Mouse (Mus musculus): ENCODE results near the gene Auts2.

Auts2 gene

DNA sequence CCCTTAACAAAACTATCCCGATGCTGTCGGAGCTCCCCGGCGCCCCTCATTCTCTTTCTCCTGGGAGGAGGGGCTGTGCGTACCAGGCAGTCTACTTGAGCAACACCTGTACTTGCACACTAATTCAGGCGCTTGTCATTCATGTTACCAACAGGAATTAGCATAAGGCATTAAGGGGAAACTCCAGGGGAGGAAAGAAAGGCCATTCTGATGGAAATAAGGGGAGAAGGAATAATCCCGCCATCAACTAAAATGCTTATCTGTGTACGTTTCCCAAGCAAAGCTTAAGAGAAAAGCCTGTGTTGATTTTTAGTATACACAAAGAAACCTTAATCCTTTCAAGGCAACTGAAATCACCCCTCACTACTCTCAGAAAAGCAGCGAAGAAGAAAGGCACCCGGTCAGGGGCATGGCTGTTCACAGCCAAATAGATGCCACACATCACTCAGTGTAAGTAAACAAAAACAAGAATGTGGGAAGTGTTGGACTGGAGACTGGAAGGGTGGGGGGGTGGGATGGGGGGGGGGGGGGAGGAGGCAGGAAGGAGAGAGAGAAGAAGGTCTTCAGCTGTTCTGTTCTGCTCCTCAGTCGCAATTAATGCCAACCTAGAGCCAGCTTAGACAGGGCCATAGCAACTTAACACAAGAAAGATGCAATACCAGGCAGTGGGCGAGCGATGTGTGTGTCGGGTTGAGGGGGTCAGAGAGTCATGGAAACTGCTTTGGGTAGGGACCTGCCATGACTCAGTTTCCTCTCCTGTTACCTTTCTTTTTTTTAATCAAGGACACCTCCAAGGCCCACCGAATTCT, 1011.2 kb downstream of the Auts2 start:
- DNase-seq (ENCODE audit: low read depth, low spot score): no peak

DNA sequence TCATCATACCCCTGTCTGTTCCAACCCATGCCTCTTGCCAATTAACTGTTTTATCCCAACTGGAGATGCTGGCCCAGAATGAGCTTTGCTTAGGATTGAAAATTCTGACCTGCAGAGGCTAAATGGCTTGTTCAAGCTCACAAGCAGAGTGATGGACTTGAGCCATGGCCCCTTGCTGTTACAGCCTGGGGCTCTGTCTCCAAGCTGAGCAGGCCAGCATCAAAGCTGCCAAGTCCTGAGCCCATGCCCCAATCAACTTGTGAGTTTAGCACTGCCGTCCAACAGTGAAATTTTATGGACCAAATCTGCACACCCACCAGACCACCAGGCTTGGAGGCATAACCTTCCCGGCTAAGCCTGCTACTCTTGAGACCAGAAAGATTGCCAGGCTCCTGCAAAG, 1012.3 kb downstream of the Auts2 start:
- DNase-seq (ENCODE audit: low read depth, low spot score): no peak

DNA sequence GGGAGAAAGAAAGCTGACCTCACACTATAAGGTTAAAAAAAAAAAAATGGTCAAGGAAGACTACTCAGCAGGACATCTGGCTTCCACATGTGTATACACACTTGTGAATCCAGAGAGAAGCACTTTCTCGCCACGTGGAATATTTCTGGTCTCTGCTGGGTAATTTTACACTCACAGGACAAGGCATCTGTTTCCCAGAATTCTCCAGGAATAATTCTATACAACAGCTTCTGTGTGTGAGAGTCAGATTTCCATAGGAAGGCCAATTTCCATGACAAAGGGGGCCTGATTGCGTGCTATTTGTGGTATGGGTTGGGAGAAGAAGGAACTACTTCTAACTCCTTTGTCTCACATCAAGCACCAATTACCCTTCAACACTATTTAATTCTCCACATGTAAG, 1016.5 kb downstream of the Auts2 start:
- no peak for DNase-seq (ENCODE audit: low read depth, low spot score)

DNA sequence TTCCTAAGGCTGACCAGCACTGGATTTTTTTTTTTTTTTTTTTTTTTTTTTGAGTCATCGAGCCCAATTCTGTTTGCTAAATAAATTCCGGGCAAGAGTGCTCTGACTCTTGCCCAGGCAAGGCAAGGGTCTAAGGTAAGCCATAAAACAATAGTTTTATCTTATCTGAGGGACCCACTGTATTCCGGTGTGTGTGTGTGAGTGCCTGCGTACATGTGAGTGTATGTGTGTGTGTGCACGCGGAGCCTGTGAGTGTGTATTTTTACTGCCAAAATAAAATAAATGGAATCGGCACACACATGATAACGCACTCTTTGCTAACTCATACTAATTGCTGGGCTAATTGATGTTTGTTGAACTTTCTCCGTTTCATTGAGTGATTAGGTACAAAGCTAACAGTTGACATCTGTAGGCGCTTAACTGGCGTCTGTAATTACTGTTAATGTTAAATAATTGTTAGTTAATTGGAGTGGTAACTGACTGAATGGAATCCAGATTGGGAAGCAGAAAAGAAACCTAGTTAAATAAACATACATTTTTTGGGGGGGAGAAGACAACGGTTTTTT, 1018.2 kb downstream of the Auts2 start:
- no peak for DNase-seq (ENCODE audit: low read depth, low spot score)

DNA sequence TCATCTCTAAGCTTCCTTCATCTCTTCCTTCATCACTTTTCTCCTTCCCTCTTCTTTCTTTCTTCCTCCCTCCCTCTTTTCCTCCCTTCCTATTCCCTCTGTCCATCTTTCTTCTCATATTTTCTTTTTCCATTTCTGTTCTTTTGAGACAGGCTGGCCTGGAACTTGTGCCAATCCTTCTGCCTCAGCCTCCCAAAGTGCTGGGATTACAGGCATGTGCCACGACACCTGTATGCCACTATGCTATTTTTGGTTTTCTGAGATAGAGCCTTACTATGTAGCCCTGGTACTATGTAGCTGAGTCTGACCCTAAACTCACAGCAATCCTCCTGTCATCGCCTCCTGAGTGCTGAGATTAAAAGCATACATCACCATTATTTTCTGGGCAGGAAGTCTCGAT, 1023.6 kb downstream of the Auts2 start:
- no peak for DNase-seq (ENCODE audit: low read depth, low spot score)

DNA sequence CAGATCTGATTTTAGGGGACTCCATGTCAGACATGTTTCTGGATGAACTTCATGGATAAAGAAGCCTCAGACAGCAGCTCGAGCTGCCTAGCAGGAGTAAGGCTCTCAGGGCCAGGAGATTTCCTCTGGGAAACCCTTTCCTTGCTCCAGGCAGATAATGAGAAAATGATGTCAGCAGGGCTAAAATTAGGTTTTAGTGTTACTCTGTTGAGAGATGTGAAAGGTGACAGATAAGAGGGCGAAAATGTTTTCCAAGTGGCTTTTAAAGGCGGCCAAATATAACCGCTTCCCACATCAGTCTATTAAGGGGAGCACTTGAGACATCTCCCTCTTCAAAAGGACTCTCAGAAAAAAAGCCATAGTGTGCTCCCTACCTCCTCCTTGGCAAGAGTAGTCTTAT, 1025.5 kb downstream of the Auts2 start:
- DNase-seq (ENCODE audit: low read depth, low spot score): no peak

DNA sequence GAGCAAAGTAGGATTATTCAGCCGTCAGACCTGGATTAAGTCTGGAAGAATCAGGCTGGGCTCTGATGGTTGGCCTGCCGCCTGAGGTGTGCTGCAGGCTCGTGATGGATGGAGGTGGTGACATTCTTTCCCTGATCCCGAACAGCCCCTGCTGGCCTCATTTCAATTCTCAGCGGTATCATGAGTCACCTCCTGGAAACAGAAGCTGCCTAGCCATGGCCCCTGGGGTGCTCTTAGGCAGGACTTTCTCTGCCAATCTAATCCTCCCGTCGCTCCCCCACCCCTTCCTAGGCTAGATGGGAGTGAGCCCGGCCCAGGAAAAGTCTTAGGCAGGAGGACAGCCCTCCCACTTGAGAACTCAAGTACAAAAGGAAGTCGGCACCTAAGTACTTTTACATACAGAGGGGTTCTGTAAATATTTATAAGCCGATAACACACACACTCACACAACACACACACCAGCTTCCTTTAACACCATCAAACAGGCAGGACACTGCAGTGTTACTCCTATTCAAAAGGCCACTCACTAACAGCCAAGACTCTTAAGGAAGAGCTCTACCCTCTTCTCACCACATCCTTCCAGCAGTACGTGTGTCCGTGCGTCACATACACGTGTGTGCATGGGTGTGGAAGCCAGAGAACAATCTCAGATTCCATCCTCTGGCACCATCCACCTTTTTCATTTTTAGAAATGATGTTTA, 1027.3 kb downstream of the Auts2 start:
- no peak for DNase-seq (ENCODE audit: low read depth, low spot score)

DNA sequence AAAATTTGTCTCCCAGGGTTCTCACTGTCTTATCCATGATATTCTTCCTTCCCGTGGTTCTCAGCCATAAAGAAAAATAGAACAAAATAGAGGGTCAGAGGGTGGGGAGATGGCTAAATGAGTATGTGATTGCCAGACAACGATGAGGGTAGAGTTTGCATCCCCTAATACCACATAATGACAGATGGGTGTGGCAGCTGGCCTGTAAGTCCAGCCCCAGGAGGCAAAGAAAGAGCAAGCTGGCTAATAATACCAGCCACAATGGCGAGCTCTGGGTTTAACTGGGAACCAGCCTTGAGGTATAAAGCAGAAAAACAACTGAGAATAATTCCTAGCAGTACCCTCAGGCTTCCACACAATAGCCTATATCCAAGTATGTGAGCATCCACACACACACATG, 1029.4 kb downstream of the Auts2 start:
- DNase-seq (ENCODE audit: low read depth, low spot score): no peak

DNA sequence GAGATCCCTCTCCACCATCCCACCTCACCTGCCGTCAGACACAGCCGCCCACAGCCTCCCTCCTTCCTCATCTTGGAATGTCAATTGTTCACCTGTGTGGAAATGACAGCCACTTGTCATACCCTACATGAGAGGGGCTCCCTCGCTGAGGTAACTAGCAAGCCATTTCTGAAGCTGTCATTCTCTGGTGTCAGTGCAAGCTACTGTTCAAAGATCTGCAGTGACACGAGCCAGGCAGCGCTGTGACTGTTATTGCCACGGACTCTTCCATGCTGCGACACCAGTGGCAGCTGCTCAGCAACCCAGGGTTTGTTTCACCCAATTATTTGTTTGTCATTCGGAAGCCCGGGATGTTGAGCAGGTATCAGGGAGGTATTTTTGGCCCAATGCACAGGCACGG, 1030.5 kb downstream of the Auts2 start:
- DNase-seq (ENCODE audit: low read depth, low spot score): no peak

DNA sequence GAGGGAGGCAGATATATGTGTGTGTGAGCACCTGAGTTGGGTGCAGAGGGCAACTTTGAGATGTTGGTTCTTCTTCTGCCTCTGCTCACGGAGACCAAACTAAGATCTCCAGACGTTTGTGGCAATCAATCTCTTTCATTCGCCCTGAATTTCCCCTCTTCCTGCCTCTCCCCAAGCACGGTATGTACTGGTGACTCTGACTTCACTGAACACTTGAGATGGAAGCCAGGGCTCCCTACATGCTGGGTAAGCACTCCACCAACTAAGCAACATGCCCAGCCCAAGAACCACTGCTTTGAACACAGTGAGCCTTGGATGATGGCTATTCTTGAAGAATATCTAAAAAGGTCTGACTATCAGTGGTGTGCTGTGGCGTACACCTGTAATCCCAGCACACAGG, 1032.5 kb downstream of the Auts2 start:
- no peak for DNase-seq (ENCODE audit: low read depth, low spot score)

DNA sequence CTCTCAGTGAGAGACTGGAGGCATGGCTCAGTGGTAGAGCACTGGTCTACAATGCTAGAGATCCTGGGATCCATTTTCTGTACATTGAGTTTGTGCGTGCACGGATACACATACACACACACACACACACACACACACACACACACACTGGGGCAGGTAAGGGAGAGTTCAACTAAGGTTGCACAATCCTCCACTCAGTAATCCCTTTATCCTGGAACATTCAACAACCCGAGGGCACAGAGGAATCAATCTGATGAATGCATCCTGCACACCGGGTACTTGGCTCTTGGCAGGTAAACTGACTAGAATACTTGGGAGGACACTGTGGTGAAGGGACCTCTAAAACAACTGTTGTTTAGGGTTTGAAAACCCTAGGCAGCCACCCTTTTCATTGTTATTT, 1033.8 kb downstream of the Auts2 start:
- no peak for DNase-seq (ENCODE audit: low read depth, low spot score)

DNA sequence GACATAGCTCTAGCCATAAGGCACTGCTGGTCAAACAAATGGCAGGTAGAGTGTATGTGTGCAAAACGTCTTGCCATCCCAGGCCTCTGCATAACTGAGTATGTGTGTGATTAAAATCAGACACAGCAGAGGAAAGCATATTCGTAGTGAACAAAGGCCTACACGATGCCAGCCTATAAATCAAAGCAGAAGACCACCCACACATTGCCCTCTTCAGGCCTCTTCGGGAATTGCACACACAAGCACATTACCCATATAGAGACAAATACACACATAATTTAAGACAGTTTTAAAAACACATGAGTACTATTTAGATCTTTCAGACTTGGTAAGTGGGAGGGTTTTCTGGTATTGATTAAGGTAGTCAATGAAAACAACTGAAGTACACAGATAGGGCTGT, 1044.3 kb downstream of the Auts2 start:
- DNase-seq (ENCODE audit: low read depth, low spot score): no peak

DNA sequence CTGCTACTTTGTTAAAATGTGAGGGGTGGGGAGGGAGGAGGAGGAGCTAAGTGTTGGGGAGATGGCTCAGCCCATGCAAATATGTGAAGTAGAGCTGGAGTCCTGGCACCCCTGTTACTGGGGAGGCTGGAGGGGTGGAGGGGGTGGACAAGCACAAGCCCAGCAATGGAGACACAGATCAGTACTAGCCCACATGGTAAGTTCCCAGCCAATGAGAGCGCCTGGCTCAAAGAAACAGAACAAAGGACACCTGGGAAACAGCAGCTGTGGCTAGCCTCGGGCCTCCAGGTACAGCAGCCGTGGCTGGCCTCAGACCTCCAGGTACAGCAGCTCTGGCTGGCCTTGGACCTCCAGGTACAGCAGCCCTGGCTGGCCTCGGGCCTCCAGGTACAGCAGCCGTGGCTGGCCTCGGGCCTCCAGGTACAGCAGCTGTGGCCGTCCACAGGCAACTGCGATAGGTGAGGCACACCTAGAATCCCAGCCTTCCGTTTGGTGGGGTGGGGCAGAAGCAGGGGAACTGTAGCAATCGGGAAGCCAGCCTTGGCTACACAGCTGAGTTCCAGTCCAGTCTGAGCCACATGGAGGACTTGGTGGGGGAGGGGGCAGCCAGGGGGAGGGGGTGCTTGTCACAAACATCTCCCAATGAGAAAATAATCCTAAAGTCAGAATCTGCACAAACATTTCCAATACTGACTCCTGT, 1046.5 kb downstream of the Auts2 start:
- DNase-seq (ENCODE audit: low read depth, low spot score): no peak

DNA sequence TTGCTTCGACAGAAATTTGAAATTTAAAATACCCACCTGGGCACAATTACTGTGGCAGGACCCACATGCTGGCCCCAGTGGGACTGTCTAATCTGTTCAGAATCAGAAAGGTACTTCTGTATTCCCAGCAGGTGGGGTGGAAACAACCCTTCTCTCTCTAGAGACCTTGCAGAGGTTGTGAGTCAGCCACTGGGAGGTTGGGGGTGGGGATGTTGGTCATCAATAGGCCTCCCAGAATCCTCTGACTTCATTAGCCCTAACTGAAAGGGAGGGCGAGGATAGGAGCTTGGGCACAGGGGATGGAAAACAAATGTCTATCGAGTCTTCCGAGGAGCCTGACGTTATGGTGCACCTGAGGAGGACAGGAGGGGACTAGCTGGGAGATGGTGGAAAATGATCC, 1048.6 kb downstream of the Auts2 start:
- no peak for DNase-seq (ENCODE audit: low read depth, low spot score)

DNA sequence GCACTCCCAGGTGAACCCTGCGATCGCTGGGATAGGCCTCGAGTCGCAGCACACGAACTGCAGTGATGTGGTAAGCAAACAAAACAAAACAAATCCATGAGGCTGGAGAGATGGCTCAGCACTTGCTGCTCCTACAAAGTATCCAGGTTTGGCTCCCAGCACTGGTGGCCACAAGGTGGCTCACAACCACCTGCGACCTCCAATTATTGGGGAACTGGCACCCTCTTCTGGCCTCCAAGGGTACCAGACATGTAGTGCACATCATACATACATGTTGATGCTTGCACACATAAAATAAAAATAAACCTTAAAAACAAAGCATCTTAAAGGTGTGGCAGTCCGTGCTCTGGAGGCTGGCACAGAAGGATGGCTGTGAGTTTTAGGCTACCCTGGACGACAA, 1050.6 kb downstream of the Auts2 start:
- DNase-seq (ENCODE audit: low read depth, low spot score): no peak

DNA sequence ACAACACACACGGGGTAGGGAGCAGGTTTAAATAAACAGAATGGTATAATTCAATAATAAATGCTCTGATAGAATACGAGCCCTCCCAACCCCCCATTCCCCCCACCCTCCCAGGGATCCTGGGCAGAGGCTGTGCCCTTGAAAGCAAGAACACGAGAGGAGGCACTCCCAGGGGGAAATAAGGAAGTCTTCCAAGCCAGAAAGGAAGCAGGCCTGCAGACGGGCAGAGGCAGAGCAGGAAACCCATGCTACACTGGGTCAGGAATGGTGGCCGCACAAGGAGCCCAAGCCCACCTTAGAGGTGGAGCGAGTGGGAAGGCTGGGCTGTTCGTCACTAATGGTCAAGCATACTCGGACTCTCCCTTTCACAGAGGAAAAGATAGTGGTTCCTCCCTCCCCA, 1051.3 kb downstream of the Auts2 start:
- no peak for DNase-seq (ENCODE audit: low read depth, low spot score)

DNA sequence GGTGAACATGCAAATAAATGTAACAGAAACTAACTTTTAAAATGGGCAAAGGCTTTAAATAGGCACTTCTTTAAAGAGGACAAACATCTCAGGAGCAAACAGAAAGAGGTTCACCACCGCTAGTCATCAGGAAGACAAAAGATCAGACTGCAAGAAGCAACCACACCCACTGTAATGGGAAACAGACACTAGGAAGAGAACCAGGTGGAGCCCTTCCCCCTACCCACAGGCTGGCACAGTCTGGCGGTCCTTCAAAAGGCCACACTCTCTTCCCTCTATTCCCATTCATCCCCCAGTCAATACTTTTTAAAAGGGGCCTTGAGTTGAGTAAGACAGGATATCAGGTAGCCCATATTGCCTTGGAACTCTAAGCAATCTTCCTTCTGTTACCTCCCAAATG, 1052.3 kb downstream of the Auts2 start:
- no peak for DNase-seq (ENCODE audit: low read depth, low spot score)

DNA sequence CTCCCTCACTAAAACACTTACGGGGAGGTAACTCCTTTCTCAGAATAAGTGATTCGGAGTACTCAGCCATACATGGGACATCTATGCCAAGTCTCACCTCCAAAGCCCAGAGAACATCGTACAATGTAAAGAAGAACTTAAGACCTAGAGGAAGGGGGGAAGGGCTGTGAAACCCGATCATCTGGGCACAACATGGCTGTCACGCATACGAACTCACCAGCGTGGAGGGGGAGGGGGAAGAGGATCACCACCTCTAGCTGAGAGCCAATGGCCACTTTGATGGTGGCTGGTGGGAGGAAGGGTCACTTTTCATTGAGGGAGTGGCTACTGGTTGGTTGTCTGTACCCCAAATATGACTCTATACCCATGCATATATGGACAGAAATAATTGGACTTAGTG, 1053.3 kb downstream of the Auts2 start:
- DNase-seq (ENCODE audit: low read depth, low spot score): no peak

DNA sequence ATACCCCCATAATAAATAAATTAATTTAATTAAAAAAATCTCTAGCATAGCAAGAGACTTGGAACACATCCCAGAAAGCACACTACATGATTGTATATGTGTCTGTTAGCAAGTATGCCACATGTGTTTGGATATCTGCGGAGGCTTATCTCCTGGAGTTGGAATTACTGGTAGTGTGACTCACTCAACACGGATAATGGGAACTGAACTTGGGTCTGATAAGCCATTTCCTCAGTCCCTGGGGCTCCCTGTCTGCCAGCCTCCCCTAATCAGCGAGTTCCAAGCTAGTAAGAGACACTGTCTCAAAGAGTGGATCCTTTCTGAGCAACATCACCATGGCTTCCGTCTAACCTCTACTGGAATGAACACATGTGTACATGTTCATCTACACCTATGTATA, 1056.6 kb downstream of the Auts2 start:
- DNase-seq (ENCODE audit: low read depth, low spot score): no peak

DNA sequence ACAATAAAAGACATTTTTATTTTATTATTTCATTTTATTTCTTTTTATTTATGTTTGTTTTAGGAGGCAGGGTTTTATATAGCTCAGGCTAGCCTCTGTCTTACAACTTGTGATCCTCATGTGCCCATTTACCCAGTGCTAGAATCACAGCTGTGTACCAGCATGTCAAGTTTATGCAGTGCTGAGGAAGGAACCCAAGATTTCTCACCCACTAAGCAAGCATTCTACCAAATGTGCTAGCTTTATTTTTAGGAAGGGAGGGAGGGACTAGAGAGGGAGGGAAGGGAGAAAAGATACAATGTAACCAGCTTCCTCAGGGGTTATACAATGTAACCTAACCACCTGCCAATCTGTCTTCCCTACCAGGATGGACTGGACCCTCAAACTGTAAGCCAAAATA, 1067.9 kb downstream of the Auts2 start:
- DNase-seq (ENCODE audit: low read depth, low spot score): no peak

DNA sequence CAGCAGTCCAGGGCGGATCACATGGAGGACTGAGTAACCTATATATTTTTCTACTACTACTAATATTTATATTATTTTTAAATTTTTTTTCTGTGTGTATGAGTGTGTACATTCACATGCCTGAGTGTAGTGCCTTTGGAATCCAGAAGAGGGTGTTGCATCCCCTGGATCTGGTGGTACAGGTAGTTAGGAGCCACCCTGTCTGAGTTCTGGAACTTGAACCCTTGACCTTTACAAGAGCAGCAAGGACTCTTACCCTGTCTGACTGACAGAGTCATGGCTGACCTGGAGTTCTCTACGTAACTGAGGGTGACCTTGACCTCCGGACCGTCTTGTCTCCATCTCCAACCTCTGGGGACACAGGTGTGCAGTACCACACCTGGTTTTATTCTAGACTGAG, 1074.5 kb downstream of the Auts2 start:
- no peak for DNase-seq (ENCODE audit: low read depth, low spot score)

DNA sequence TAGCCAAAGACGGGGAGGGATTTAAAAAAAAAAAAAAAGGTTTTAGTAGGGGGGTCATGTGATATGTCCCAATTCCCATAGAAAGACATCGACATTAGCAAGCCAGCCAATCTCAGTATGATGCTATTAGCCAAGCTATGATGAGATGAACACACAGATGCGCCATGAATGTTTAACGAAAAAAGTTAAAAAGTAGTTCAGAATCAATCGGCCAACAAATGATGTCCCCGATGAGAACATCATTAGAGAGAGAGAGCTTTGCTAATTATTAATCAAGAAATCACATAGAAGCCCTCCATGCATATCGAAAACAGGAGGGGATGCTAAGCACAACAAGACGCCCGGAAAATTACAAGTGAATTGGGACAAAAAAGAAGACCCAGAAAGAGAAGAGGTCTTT, 1077.0 kb downstream of the Auts2 start:
- DNase-seq (ENCODE audit: low read depth, low spot score): no peak

DNA sequence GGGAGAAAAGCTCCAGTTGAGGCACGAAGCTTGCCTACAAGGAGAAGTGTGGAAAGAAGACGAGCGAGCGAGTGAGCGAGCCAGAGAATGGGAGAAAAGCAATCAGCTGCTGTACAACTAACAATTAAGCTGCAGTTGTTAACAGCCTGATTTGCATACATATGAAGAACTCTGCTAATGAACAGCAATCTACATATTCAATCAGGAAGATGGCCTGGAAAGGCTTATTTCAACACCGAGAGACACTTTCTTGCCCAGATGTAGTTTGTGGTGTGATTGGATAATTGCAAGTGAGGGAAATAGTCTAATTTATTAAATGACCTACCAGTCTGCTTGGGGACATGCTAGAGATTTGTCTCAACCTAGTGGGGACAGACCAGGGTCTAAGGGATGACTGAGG, 1079.7 kb downstream of the Auts2 start:
- no peak for DNase-seq (ENCODE audit: low read depth, low spot score)

Measured in c-Kit-negative CD71-positive TER-119-positive erythroid progenitor cells, embryonic 14.5 days (primary cell).